Mouse (Mus musculus) embryonic facial prominence, embryonic 12.5 days (tissue): ENCODE results near the gene Cnga2. TPM values are rescaled to one million over a fixed set of nuclear protein-coding genes. Genes with fewer than 3 reads are reported as not detected.
"Not testable (repeated sequence)": the region's sequence is repeated elsewhere in the genome, so short reads cannot be mapped to it uniquely, and the experiment has no call there.

Experiments
- ATAC-seq: fragments of 200-750 bp; cut with Nextera tagmentation; 2 replicates; pipeline ENCODE4 v1.8.0; 2017; ENCODE audit not compliant: insufficient number of reproducible peaks, insufficient read depth, low FRiP score, low TSS enrichment
- H3K27ac ChIP-seq: fragments of 300-500 bp; sonication (generic); 2 replicates; pipeline ENCODE4 v1.5.1; 2016; ENCODE audit warnings: mild to moderate bottlenecking
- H3K27me3 ChIP-seq: fragments of 300-500 bp; sonication (generic); 2 replicates; pipeline ENCODE4 v1.6.1; 2016; ENCODE audit warnings: mild to moderate bottlenecking, moderate library complexity
- H3K36me3 ChIP-seq: fragments of 300-500 bp; sonication (generic); 2 replicates; pipeline ENCODE4 v1.6.1; 2016; ENCODE audit warnings: mild to moderate bottlenecking
- H3K4me1 ChIP-seq: fragments of 300-500 bp; sonication (generic); 2 replicates; pipeline ENCODE4 v1.6.1; 2016
- H3K4me2 ChIP-seq: fragments of 300-500 bp; sonication (generic); replicated peaks from 2 replicates; pipeline ENCODE4 v1.6.1; 2016; ENCODE audit warnings: mild to moderate bottlenecking, moderate library complexity
- H3K4me3 ChIP-seq: fragments of 300-500 bp; sonication (generic); 2 replicates; pipeline ENCODE4 v1.5.1; 2016; ENCODE audit warnings: mild to moderate bottlenecking
- H3K9ac ChIP-seq: fragments of 300-500 bp; sonication (generic); 2 replicates; pipeline ENCODE4 v1.6.1; 2016; ENCODE audit warnings: mild to moderate bottlenecking, moderate library complexity
- H3K9me3 ChIP-seq: fragments of 300-500 bp; sonication (generic); 2 replicates; pipeline ENCODE4 v1.6.1; 2016; ENCODE audit warnings: mild to moderate bottlenecking, moderate library complexity
- WGBS: fragments of 180-500 bp; shearing (Covaris S2); methylation state at CpG from one replicate; pipeline ENCODE4 v1.1.7; 2016; 5-methylcytosine and 5-hydroxymethylcytosine counted together
- polyA plus RNA-seq: library from polyadenylated mRNA; unstranded; fragments of >200 nt; fragmentation: Nextera tagmentation; extraction: Ambion mirVana; gene quantifications from 2 replicates; pipeline ENCODE4 v1.2.1, GENCODE M21; 2016

Gene Cnga2
- polyA plus RNA-seq: 0.14 and 0.15 TPM in 2 replicates

DNA sequence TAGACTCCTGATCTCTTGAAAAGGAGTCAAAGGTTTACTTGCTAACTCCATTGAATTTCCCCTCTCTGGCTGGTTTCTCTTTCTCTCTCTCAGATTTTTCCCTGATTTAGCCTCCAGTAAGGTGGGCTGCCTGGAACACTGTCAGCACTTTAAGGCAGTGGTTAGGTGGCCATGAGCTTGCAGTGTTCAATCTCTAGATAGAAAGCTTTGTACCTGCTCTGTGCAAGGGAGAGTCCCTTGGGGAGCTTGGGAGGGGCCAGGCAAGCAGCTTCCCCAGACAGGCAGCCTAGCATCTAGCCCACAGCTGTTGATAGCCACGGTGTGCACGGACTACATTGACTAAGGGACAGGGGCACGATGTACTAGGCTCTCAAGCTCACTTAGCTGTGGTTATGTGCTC is at the start of gene Cnga2:
Gene Cnga2 (plus strand): TSS at position 301 of the 400 bp plus-strand sequence.
- Histone ChIP-seq H3K27ac (no peak within 1 kb of the TSS), H3K9me3 (no peaks in the 10 kb centered on the region), H3K4me3 (no peak within 1 kb of the TSS), H3K4me2 (no peak within 1 kb of the TSS), H3K27me3 (peaks cover 5% of the 10 kb centered on the region; the same call in 1 of the 2 replicates), H3K4me1 (no peaks in the 10 kb centered on the region), H3K36me3 (no peaks in the 10 kb centered on the region), H3K9ac (no peak within 1 kb of the TSS)
- WGBS: 74% methylated on average over 3 of the region's 3 CpGs
- no peak for ATAC-seq

DNA sequence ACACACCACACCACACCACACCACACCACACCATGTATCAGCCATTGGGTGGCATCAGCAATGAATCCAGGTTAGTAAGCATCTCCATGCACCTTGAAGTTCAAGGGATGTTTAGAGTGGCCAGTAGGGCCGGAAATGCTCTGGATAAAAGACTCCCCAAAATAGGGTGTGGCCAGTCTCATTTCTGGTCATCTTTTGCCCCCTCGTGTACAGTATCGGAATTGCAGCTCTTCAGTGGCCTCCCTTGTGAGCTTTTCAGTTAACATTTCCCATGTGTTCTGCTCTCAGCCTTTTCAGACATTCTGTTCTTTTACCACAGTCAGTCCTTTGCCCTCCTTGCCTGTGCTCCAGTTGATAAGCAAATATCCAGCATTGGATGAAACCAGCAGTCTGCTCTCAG is 45.0 kb upstream of the Cnga2 start:
- no peak overlapping the region for H3K27ac ChIP-seq

DNA sequence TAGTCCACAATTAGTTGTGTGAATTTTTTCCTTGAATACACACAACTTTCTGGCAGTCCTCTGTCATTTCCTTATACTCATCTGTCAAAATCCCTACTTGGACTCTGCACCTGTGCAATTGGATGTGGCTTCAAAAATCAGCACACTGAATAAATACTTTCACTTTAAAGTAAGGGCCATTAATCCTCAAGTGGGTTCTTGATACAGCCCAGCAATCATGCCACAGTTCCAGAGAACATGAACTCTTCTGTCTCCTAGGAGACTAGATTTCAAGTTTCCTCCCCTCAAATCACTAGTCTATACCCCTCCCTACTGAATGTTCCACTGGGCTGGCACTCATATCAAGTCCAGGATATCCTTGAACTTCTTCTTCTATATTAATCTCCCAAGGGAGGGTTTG is 33.3 kb upstream of the Cnga2 start:
- H3K36me3 ChIP-seq: no peaks in the 10 kb centered on the region
- ATAC-seq: no peak
- no peak overlapping the region for H3K27ac ChIP-seq
- H3K9me3 ChIP-seq: no peaks in the 10 kb centered on the region
- no peaks in the 10 kb centered on the region for H3K4me1 ChIP-seq
- H3K4me3 ChIP-seq: no peak overlapping the region
- no peak overlapping the region for H3K9ac ChIP-seq
- no peak overlapping the region for H3K4me2 ChIP-seq
- no peaks in the 10 kb centered on the region for H3K27me3 ChIP-seq

More for the DNA sequence above, 45.0 kb upstream of the Cnga2 start:
- 25% methylated on average over 3 of the region's 3 CpGs for WGBS
- Histone ChIP-seq H3K27me3 (0 out of 2 replicates have a peak, but pooled peaks cover 3% of the 10 kb centered on the region), H3K9ac (no peak overlapping the region), H3K4me2 (no peak overlapping the region), H3K4me3 (no peak overlapping the region), H3K4me1 (no peaks in the 10 kb centered on the region), H3K36me3 (no peaks in the 10 kb centered on the region), H3K9me3 (no peaks in the 10 kb centered on the region)
- ATAC-seq: no peak

DNA sequence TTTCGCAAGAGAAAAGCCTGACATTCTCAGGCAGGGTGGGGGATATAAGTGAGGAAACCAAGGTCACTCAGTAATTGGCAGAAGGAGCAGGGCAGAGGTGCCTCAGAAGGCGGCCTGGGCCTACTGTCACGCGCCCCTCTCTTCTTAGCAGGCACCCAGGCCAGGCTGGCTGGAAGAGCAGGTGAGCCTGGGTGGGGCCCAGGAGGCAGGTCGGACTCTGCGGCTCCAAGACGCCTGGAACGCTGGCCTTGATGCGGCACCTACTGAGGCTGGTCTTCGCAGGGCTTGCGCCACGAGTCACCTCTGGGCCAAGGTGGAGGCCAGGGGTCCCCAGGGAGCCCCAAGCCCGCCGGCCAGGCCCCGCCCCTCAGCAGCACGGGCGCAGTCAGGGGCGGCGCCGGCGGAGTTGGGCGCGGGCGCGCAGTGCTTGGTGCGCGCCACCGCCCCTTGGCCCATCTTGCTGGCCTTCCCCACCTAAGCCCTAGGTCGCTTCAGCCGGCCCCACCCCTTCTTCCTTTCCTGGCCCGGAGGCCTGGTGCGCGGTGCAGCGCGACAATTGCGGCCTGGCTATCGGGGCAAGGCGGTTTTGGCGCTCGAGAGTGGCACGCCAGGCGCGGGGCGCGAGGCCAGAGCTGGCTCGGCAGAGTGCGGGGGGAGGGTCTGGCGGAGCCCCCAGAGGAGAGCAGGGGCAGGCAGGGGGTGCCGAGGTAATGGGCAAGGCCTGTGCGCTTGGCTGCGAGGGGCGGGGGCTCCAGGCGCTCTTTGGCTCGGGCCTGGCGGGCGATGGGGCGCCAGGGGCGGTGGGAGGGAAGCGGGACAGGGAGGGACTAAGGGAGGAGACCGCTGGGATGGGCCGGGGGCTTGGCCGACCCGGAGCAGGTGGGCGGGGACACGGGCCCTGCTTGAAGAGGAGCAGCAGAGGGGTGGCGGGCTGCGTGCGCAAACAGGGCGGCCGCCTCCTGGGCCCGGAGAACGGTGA is 29.3 kb upstream of the Cnga2 start, which contains the start of gene Prrg3:
Gene Prrg3 (plus strand): TSS at position 552 of the 979 bp plus-strand sequence.
- Histone ChIP-seq H3K36me3 (no peaks in the 10 kb centered on the region), H3K4me2 (peak within 1 kb of the TSS; percentile 61), H3K27me3 (no peaks in the 10 kb centered on the region), H3K4me3 (peak within 1 kb of the TSS; percentile 48), H3K9ac (peak within 1 kb of the TSS; percentile 68), H3K27ac (no peak within 1 kb of the TSS), H3K4me1 (no peaks in the 10 kb centered on the region), H3K9me3 (no peaks in the 10 kb centered on the region)
- peak; percentile 94 for ATAC-seq
- 20% methylated on average over 57 of the region's 72 CpGs for WGBS

DNA sequence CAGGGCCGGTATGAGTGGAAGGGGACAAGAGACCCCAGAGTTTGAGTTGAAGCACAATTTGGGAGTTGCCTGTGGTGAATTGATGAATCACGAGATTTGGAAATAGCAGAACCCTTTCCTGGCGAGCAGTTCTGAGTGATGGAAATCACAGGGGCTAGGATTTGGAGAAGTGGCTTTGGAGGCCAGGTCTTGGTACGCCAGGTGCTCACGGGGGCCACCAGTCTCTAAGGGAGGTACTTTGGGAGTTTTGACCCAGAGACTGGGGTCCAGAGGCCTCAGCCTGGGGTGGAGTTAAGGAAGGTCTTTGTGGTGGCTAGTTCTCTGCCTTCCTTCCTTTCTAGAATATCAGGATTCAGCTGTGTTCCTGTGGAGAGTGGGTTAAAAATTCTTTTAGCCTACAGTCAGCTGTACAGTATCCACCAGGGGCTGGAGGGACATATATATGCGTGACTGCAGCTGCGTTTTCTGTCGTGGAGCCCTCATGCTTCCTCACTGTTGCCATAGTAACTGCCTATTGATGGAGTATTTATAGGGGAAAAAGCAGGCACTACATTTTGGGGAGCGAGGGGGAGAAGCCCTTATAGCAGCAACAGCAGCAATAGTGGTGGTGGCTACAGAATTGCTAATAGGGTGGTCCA is 28.3 kb upstream of the Cnga2 start:
- Histone ChIP-seq H3K9me3 (no peaks in the 10 kb centered on the region), H3K4me3 (peak overlapping the region; percentile 48), H3K4me2 (peak overlapping the region; percentile 61), H3K27me3 (no peaks in the 10 kb centered on the region), H3K9ac (peak overlapping the region; percentile 68; the same call in 1 of the 2 replicates), H3K4me1 (no peaks in the 10 kb centered on the region), H3K36me3 (no peaks in the 10 kb centered on the region), H3K27ac (no peak overlapping the region)
- no peak for ATAC-seq
- WGBS: 37% methylated on average over 9 of the region's 9 CpGs

DNA sequence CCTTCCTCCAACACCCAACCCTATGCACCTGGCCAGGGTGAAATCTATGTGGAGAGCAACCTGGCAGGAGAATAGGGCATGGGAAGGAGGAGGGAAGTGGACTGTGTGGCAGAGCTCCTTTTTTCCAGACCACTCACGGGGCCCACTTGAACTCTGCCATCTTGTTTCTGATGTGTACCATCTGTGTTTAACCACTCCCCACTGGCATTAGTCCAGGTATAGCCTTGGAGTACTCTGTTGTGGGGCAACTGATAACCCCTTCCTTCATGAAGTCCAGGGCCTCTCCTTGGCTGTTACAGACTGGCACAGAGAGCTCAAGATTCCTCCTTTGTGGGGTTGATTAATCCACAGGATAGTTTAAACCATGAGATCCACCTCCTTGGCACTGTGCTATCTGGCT is 23.4 kb upstream of the Cnga2 start:
- H3K27ac ChIP-seq: no peak overlapping the region
- WGBS: 80% methylated on average over 1 of the region's 1 CpGs
- no peaks in the 10 kb centered on the region for H3K4me1 ChIP-seq
- H3K27me3 ChIP-seq: 0 out of 2 replicates have a peak, but pooled peaks cover 3% of the 10 kb centered on the region
- H3K9me3 ChIP-seq: no peaks in the 10 kb centered on the region
- H3K9ac ChIP-seq: no peak overlapping the region
- no peak for ATAC-seq
- no peak overlapping the region for H3K4me2 ChIP-seq
- H3K4me3 ChIP-seq: no peak overlapping the region
- no peaks in the 10 kb centered on the region for H3K36me3 ChIP-seq

DNA sequence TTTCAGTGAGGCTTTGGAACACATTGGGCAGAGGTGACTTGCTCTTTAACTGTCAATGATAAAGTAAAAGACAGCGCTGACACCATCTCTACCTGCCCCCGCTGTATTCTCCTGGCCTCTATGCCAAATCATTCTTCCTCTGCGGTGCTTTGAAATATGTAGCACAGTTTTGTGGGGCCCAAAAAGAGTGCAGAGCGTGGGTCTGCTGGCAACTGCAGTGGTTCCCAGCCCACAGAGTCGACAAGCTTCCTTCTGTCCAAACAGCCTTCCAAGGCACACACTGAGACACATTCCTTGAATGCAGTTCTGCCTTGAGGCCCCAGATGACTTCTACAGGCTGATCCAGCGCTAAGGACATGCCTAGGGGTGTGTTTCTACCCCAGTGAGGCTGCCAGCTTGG is 22.8 kb upstream of the Cnga2 start:
- ATAC-seq: no peak
- no peak overlapping the region for H3K27ac ChIP-seq
- 0 out of 2 replicates have a peak, but pooled peaks cover 3% of the 10 kb centered on the region for H3K27me3 ChIP-seq
- H3K9me3 ChIP-seq: no peaks in the 10 kb centered on the region
- no peak overlapping the region for H3K4me3 ChIP-seq
- 79% methylated on average over 6 of the region's 6 CpGs for WGBS
- no peaks in the 10 kb centered on the region for H3K36me3 ChIP-seq
- H3K4me2 ChIP-seq: no peak overlapping the region
- H3K9ac ChIP-seq: no peak overlapping the region
- no peaks in the 10 kb centered on the region for H3K4me1 ChIP-seq

DNA sequence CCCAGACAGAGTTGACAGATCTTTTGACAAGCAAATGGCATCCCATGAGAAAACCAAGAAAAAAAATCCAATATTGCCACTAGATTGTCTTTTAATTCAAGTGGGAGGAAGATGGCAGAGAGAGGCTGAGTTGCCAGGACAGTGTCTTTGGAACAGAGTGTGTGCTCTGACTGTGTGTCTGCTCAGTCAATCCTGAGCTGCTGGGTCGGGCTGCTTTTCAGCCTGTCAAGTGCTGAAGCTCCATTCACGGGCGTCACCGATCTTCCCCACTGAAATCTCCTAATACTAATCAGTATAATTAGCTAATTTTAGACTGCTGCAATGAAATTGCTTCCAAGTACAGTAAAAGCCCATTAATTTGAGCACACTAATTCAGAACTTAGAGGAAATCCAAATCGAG is 20.3 kb upstream of the Cnga2 start:
- H3K4me3 ChIP-seq: no peak overlapping the region
- no peaks in the 10 kb centered on the region for H3K9me3 ChIP-seq
- H3K27ac ChIP-seq: no peak overlapping the region
- H3K9ac ChIP-seq: no peak overlapping the region
- H3K4me2 ChIP-seq: no peak overlapping the region
- H3K4me1 ChIP-seq: no peaks in the 10 kb centered on the region
- no peak for ATAC-seq
- 75% methylated on average over 5 of the region's 5 CpGs for WGBS
- no peaks in the 10 kb centered on the region for H3K36me3 ChIP-seq
- 0 out of 2 replicates have a peak, but pooled peaks cover 3% of the 10 kb centered on the region for H3K27me3 ChIP-seq

DNA sequence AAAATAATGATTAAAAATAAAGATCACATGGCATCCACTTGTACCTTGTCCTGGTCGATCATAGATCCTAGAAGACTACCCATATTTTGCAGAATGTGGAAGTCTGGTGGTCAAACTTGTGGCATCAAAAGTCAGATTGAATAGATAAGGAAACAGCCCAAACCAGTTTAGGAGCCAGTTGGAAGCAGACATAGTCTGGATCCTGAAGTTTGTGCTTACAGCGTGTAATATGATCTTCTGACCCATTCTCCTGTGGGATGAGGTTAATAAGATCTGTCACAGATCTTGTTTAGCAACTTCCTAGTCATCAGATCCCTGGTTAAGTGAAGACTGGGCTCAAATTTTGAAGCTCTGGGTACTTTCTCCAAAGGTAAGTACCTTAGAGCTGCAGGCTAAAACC is 19.0 kb upstream of the Cnga2 start, which contains the start of gene Fate1:
Gene Fate1 (plus strand): TSS at position 301 of the 400 bp plus-strand sequence.
- H3K27ac ChIP-seq: no peak within 1 kb of the TSS
- H3K36me3 ChIP-seq: no peaks in the 10 kb centered on the region
- 0 out of 2 replicates have a peak, but pooled peaks cover 3% of the 10 kb centered on the region for H3K27me3 ChIP-seq
- H3K9ac ChIP-seq: no peak within 1 kb of the TSS
- H3K4me1 ChIP-seq: no peaks in the 10 kb centered on the region
- no peak for ATAC-seq
- H3K9me3 ChIP-seq: no peaks in the 10 kb centered on the region
- H3K4me2 ChIP-seq: no peak within 1 kb of the TSS
- H3K4me3 ChIP-seq: no peak within 1 kb of the TSS
- WGBS: 53% methylated on average over 2 of the region's 2 CpGs

DNA sequence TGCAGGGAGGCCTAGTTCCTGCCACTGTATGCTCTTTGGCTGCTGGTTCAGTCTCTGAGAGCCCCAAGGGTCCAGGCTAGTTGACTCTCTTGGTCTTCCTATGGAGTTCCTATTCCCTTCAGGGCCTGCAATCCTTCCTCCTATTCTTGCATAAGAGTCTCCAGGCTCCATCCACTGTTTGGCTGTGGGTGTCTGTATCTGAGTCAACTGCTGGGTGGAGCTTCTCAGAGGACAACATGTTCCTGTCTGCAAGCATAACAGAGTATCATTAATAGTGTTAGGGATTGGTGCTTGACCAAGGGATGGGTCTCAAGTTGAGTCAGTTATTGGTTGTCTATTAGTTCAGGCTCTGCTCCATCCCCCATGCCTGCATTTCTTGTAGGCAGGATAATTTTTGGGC is 14.0 kb upstream of the Cnga2 start:
- H3K4me1 ChIP-seq, H3K27me3 ChIP-seq, H3K27ac ChIP-seq, H3K4me3 ChIP-seq, H3K36me3 ChIP-seq, H3K9me3 ChIP-seq, ATAC-seq, H3K4me2 ChIP-seq, H3K9ac ChIP-seq: not testable (repeated sequence)

DNA sequence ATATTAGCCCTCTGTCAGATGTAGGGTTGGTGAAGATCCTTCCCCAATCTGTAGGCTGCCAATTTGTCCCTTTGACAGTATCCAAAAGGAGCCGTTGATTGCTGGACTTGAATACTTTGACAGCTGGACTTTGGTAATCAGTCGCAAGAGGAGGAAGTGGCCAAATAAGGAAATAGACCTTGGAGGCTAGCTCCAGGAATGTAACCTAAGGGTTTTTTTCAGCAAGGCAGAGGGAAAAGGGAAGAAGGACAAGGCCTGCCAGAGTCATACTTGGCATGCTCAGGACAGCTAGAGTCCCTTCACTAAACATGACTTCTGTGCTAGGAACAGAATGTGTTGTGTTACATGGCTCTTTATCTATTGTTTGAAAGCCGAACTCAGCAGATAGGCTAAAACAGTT is 11.2 kb upstream of the Cnga2 start:
- 54% methylated on average over 3 of the region's 3 CpGs for WGBS
- Histone ChIP-seq H3K27me3 (no peaks in the 10 kb centered on the region), H3K4me2 (no peak overlapping the region)

DNA sequence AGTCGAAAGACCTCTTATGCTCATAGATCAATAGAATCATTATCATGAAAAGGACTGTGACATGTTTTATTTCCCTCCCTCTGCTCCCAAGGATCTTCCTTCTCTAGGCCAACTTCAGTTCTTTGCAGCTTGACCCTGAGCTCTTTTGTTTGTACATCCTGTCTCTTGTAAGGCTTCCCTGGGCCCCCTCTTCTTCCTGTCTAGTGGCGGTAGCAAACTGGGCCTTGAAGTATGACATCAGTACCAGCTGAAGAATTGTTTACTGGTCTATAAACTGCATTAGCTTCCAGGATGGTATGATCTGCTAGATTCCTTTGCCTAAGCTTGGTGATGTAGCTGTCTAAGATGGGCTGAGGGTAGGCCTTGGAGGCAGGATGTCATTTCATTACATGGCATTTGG is 10.3 kb upstream of the Cnga2 start:
- Histone ChIP-seq H3K36me3 (no peaks in the 10 kb centered on the region), H3K4me3 (no peak overlapping the region), H3K4me1 (no peaks in the 10 kb centered on the region), H3K9ac (no peak overlapping the region), H3K27ac (no peak overlapping the region), H3K4me2 (no peak overlapping the region), H3K27me3 (no peaks in the 10 kb centered on the region), H3K9me3 (no peaks in the 10 kb centered on the region)
- no peak for ATAC-seq
- 56% methylated on average over 2 of the region's 2 CpGs for WGBS

More for the DNA sequence above, 11.2 kb upstream of the Cnga2 start:
- Histone ChIP-seq H3K9me3 (no peaks in the 10 kb centered on the region), H3K27ac (no peak overlapping the region), H3K4me3 (no peak overlapping the region), H3K36me3 (no peaks in the 10 kb centered on the region), H3K4me1 (no peaks in the 10 kb centered on the region), H3K9ac (no peak overlapping the region)
- no peak for ATAC-seq
